Mouse (Mus musculus) testis, adult 2 months (tissue): ENCODE data around the gene Creg2.

Experiments used
- CTCF ChIP-seq: fragments of 200-500 bp; IDR thresholded peaks from 2 replicates; pipeline ENCODE4 v1.5.1; 2012; ENCODE audit warnings: low read depth, mild to moderate bottlenecking, inconsistent platforms, low read length, moderate library complexity; ENCODE audit not compliant: control insufficient read depth, insufficient read depth, insufficient replicate concordance
- POLR2A ChIP-seq: fragments of 200-500 bp; IDR thresholded peaks from 2 replicates; pipeline ENCODE4 v1.6.1; 2012; ENCODE audit warnings: low read depth, mild to moderate bottlenecking, inconsistent platforms, low read length, moderate library complexity; ENCODE audit not compliant: control insufficient read depth

DNA sequence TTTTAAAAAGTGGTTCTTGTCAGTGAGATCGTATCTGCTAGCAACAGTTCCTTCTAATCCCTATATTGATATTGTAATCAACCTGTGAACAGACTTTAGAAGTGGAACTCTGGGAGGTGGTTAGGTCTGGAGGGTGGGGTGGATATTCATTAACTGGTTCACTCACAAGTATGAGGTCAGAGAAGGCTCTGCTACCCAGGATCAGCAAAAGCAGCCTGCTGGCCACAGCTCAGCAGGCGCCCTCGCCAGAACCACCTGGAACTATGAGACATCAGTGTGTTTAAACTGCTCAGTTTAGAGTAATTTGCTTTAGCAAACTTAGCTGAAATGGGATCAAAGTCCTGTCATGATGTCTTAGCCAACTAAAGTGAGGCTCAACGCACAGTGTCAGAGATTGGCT is 43.9 kb upstream of the Creg2 start:
- TF ChIP-seq CTCF (no peak), POLR2A (no peak)
